Mouse (Mus musculus): ENCODE results near the gene Tubal3. TPM values are rescaled to one million over a fixed set of nuclear protein-coding genes. Genes with fewer than 3 reads are reported as not detected.
A peak's percentile ranks its signal among the peaks of the same experiment; 100 is the strongest.
"Not testable (repeated sequence)": the region's sequence is repeated elsewhere in the genome, so short reads cannot be mapped to it uniquely, and the experiment has no call there.

Gene Tubal3
- polyA plus RNA-seq, 1 experiment from 2014 or later = not detected

GRCm38 (mm10) chr13:3894549-3894948 lies 23.5 kb upstream of the Tubal3 start:
- DNase-seq = no peak
- Histone ChIP-seq H3K27me3 (ENCODE audit: insufficient read depth, low read length) (no peaks in the 10 kb centered on the region), H3K9ac (replicated peaks) (no peak overlapping the region), H3K4me3 (ENCODE audit: low read depth, low read length) (no peak overlapping the region), H3K36me3 (replicated peaks; ENCODE audit: insufficient read depth, low read length) (no peaks in the 10 kb centered on the region), H3K9me3 (ENCODE audit: low read length) (no peaks in the 10 kb centered on the region), H3K4me1 (ENCODE audit: insufficient read depth) (peaks cover 25% of the 10 kb centered on the region), H3K4me2 (ENCODE audit: low read depth, low read length) (no peak overlapping the region), H3K27ac (ENCODE audit: low read depth) (no peak overlapping the region)
- no peak for ATAC-seq
- TF ChIP-seq CTCF (IDR thresholded peaks at IDR 0.05; ENCODE audit: low read depth) (no peak), EP300 (IDR thresholded peaks at IDR 0.05; ENCODE audit: low read depth) (no peak)
- 78% methylated on average over 8 of the region's 8 CpGs for WGBS (ENCODE audit: insufficient replicate concordance)

GRCm38 (mm10) chr13:3895397-3895980 lies 22.6 kb upstream of the Tubal3 start:
- Histone ChIP-seq H3K4me3 (ENCODE audit: low read depth, low read length) (no peak overlapping the region), H3K27me3 (ENCODE audit: insufficient read depth, low read length) (no peaks in the 10 kb centered on the region), H3K9me3 (ENCODE audit: low read length) (no peaks in the 10 kb centered on the region), H3K36me3 (replicated peaks; ENCODE audit: insufficient read depth, low read length) (no peaks in the 10 kb centered on the region), H3K4me2 (ENCODE audit: low read depth, low read length) (no peak overlapping the region), H3K4me1 (ENCODE audit: insufficient read depth) (peaks cover 20% of the 10 kb centered on the region), H3K9ac (replicated peaks) (no peak overlapping the region), H3K27ac (ENCODE audit: low read depth) (peak overlapping the region; percentile 55; the same call in 1 of the 2 replicates)
- DNase-seq = no peak
- no peak for ATAC-seq
- 55% methylated on average over 8 of the region's 8 CpGs for WGBS (ENCODE audit: insufficient replicate concordance)
- TF ChIP-seq EP300 (IDR thresholded peaks at IDR 0.05; ENCODE audit: low read depth) = no peak

GRCm38 (mm10) chr13:3896032-3896431 lies 22.0 kb upstream of the Tubal3 start:
- peaks cover 20% of the 10 kb centered on the region for H3K4me1 ChIP-seq (ENCODE audit: insufficient read depth)
- no peak overlapping the region for H3K4me2 ChIP-seq (ENCODE audit: low read depth, low read length)
- no peak overlapping the region for H3K4me3 ChIP-seq (ENCODE audit: low read depth, low read length)
- H3K36me3 ChIP-seq (replicated peaks; ENCODE audit: insufficient read depth, low read length) = no peaks in the 10 kb centered on the region
- ATAC-seq = no peak
- H3K9ac ChIP-seq (replicated peaks) = no peak overlapping the region
- H3K27ac ChIP-seq (ENCODE audit: low read depth) = 0 out of 2 replicates have a peak overlapping the region, but pooled peaks have one; percentile 55
- no peak for DNase-seq
- 66% methylated on average over 6 of the region's 6 CpGs for WGBS (ENCODE audit: insufficient replicate concordance)
- H3K27me3 ChIP-seq (ENCODE audit: insufficient read depth, low read length) = no peaks in the 10 kb centered on the region
- TF ChIP-seq EP300 (IDR thresholded peaks at IDR 0.05; ENCODE audit: low read depth) (no peak), CTCF (IDR thresholded peaks at IDR 0.05; ENCODE audit: low read depth) (no peak)
- no peaks in the 10 kb centered on the region for H3K9me3 ChIP-seq (ENCODE audit: low read length)

GRCm38 (mm10) chr13:3896913-3897312 lies 21.2 kb upstream of the Tubal3 start:
- Histone ChIP-seq H3K4me2 (ENCODE audit: low read depth, low read length) (no peak overlapping the region), H3K36me3 (replicated peaks; ENCODE audit: insufficient read depth, low read length) (no peaks in the 10 kb centered on the region), H3K27me3 (ENCODE audit: insufficient read depth, low read length) (no peaks in the 10 kb centered on the region), H3K27ac (ENCODE audit: low read depth) (no peak overlapping the region), H3K4me3 (ENCODE audit: low read depth, low read length) (no peak overlapping the region), H3K4me1 (ENCODE audit: insufficient read depth) (peaks cover 20% of the 10 kb centered on the region), H3K9me3 (ENCODE audit: low read length) (no peaks in the 10 kb centered on the region), H3K9ac (replicated peaks) (no peak overlapping the region)
- DNase-seq (peak; percentile 84), ATAC-seq (no peak)
- TF ChIP-seq EP300 (IDR thresholded peaks at IDR 0.05; ENCODE audit: low read depth) (no peak), CTCF (IDR thresholded peaks at IDR 0.05; ENCODE audit: low read depth) (peak; percentile 98)
- 25% methylated on average over 5 of the region's 5 CpGs for WGBS (ENCODE audit: insufficient replicate concordance)

- not testable (repeated sequence) for ATAC-seq; H3K36me3 ChIP-seq (replicated peaks; ENCODE audit: insufficient read depth, low read length)
- WGBS (ENCODE audit: insufficient replicate concordance) = 84% methylated on average over 5 of the region's 5 CpGs
Measured at GRCm38 (mm10) chr13:3898202-3898601, 19.9 kb upstream of the Tubal3 start.

GRCm38 (mm10) chr13:3899301-3899700 lies 18.8 kb upstream of the Tubal3 start:
- Histone ChIP-seq H3K4me2 (ENCODE audit: low read depth, low read length) (no peak overlapping the region), H3K9me3 (ENCODE audit: low read length) (no peaks in the 10 kb centered on the region), H3K36me3 (replicated peaks; ENCODE audit: insufficient read depth, low read length) (no peaks in the 10 kb centered on the region), H3K4me1 (ENCODE audit: insufficient read depth) (peaks cover 12% of the 10 kb centered on the region), H3K9ac (replicated peaks) (no peak overlapping the region), H3K27me3 (ENCODE audit: insufficient read depth, low read length) (no peaks in the 10 kb centered on the region), H3K27ac (ENCODE audit: low read depth) (no peak overlapping the region), H3K4me3 (ENCODE audit: low read depth, low read length) (no peak overlapping the region)
- 88% methylated on average over 9 of the region's 9 CpGs for WGBS (ENCODE audit: insufficient replicate concordance)
- ATAC-seq (no peak), DNase-seq (no peak)
- no peak for TF ChIP-seq EP300 (IDR thresholded peaks at IDR 0.05; ENCODE audit: low read depth)
- no peak for TF ChIP-seq CTCF (IDR thresholded peaks at IDR 0.05; ENCODE audit: low read depth)

More at GRCm38 (mm10) chr13:3898202-3898601, 19.9 kb upstream of the Tubal3 start:
- H3K9me3 ChIP-seq (ENCODE audit: low read length); H3K9ac ChIP-seq (replicated peaks); H3K4me2 ChIP-seq (ENCODE audit: low read depth, low read length); H3K27me3 ChIP-seq (ENCODE audit: insufficient read depth, low read length); H3K27ac ChIP-seq (ENCODE audit: low read depth); H3K4me3 ChIP-seq (ENCODE audit: low read depth, low read length); DNase-seq: not testable (repeated sequence)
- H3K4me1 ChIP-seq (ENCODE audit: insufficient read depth) = peaks cover 20% of the 10 kb centered on the region

All from liver, postnatal 0 days (tissue).